Comparison of ENCODE assay signal across 12 mouse cellular contexts in the genomic region with DNA sequence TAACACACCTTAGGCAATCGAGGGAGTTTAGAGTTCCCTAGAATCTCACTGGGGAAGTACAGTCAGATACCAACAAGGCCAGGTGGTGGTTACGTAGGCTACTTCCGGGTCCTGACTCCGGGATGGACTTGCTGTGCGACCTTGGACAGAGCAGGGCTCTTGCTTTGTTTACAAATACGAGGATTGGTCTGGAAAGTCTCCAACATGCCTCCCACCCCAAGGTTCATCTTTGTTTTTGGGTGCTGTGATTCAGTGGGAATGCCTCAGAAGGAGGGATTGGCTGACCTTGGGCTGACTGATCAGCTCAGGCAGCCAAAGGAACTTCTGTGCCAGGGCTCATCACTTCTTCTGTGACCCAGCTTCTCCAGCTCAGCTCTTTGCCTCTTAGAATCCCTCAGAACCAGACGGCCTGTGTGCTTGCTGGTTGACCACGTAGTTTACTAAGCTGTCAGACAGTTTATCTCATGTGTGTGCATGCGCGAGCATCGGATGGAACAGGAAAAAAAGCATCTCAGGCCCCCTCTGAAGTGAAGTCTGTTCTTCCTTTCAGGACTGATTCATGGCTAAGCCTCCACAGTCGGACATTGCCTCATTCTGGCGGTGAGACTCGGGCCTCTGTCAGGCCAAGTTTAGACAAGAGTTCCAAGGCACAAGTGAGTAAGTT. TPM values are rescaled to one million over a fixed set of nuclear protein-coding genes. Genes with fewer than 3 reads are reported as not detected.
DNase-seq lines count a peak whose midpoint lies in the region; ATAC-seq lines count a peak whose summit lies in the region.
"Had no signal": no experiment of that assay in that cellular context is flagged by ENCODE, and none has a peak within 500 bp of the region (broad histone marks: within the 10 kb centered on the region; RNA-seq: fewer than 3 reads in every experiment).

No protein-coding gene starts in this region.

- no peak overlapping the region for H3K4me3 ChIP-seq in heart, embryonic 12.5 days
- H3K4me3 ChIP-seq in lung, embryonic 16.5 days (ENCODE audit: low read length): no peak overlapping the region
- H3K4me3 ChIP-seq: limb, embryonic 13.5 days had no signal

- no peak overlapping the region for H3K27ac ChIP-seq in heart, embryonic 12.5 days (ENCODE audit: poor library complexity, severe bottlenecking)
- H3K27ac ChIP-seq in lung, embryonic 16.5 days (ENCODE audit: low read length): peak overlapping the region; percentile 82
- H3K27ac ChIP-seq: kidney, postnatal 0 days; limb, embryonic 13.5 days had no signal

- no peaks in the 10 kb centered on the region for H3K27me3 ChIP-seq in heart, embryonic 12.5 days (replicated peaks)
- H3K27me3 ChIP-seq in lung, embryonic 16.5 days (ENCODE audit: control insufficient read depth, insufficient read depth, low read depth, low read length): no peaks in the 10 kb centered on the region
- H3K27me3 ChIP-seq: limb, embryonic 13.5 days had no signal

- H3K4me2 ChIP-seq in heart, embryonic 12.5 days: no peak overlapping the region
- H3K4me2 ChIP-seq in lung, embryonic 16.5 days (ENCODE audit: low read depth, low read length): no peak overlapping the region
- H3K4me2 ChIP-seq: limb, embryonic 13.5 days had no signal

- no peaks in the 10 kb centered on the region for H3K9me3 ChIP-seq in heart, embryonic 12.5 days (replicated peaks)
- H3K9me3 ChIP-seq in lung, embryonic 16.5 days (ENCODE audit: control insufficient read depth, low read length): no peaks in the 10 kb centered on the region
- H3K9me3 ChIP-seq: limb, embryonic 13.5 days had no signal

- 66% methylated on average over 14 of the region's 14 CpGs for WGBS in heart, embryonic 12.5 days
- 38% methylated on average over 14 of the region's 14 CpGs for WGBS in lung, embryonic 16.5 days

- no peaks in the 10 kb centered on the region for H3K36me3 ChIP-seq in heart, embryonic 12.5 days
- H3K36me3 ChIP-seq in lung, embryonic 16.5 days (ENCODE audit: control insufficient read depth, insufficient read depth, low read length): no peaks in the 10 kb centered on the region
- H3K36me3 ChIP-seq: limb, embryonic 13.5 days had no signal

- no peak overlapping the region for H3K9ac ChIP-seq in heart, embryonic 12.5 days
- no peak overlapping the region for H3K9ac ChIP-seq in lung, embryonic 16.5 days (ENCODE audit: low read length)
- H3K9ac ChIP-seq: limb, embryonic 13.5 days had no signal

- H3K4me1 ChIP-seq in heart, embryonic 12.5 days (replicated peaks): peaks cover 58% of the 10 kb centered on the region
- peaks cover 34% of the 10 kb centered on the region for H3K4me1 ChIP-seq in lung, embryonic 16.5 days (replicated peaks; ENCODE audit: control insufficient read depth, insufficient read depth, low read length)

- peak; percentile 97 for DNase-seq in heart, adult 11 months
- DNase-seq in urinary bladder, postnatal 4 days (ENCODE audit: low spot score in 2 of 2): peak; percentile 53 to 63
- no peak for DNase-seq in urinary bladder, postnatal 25 days (ENCODE audit: low spot score)
- no peak for DNase-seq in right cerebral cortex, postnatal 10 days (ENCODE audit: low spot score in 2 of 2)
- DNase-seq in layer of hippocampus, postnatal 14 days (ENCODE audit: low spot score in 2 of 2): no peak
- DNase-seq: right cerebral cortex, postnatal 4 days had no signal

- no peak for ATAC-seq in heart, embryonic 12.5 days (ENCODE audit: insufficient number of reproducible peaks, low FRiP score)
- peak; percentile 58 for ATAC-seq in lung, embryonic 16.5 days (ENCODE audit: low read depth)
- ATAC-seq in megakaryocyte-erythroid progenitor cell, adult 5-6 weeks (replicated peaks; ENCODE audit: low FRiP score, low TSS enrichment, poor library complexity, severe bottlenecking): no peak

RNA-seq across cellular contexts. Expression of a gene that starts 20.7 kb away (rescaled TPM):
- polyA plus RNA-seq in heart, embryonic 12.5 days (2016; fragmentation: Nextera tagmentation; extraction: Ambion mirVana): 107 TPM in 2 replicates
- polyA plus RNA-seq in lung, embryonic 16.5 days (2015; fragmentation: Nextera tagmentation; extraction: Ambion mirVana): 175 and 183 TPM in 2 replicates
- 0.28 TPM in 1 of 2 replicates, not detected in the other for total RNA-seq in megakaryocyte-erythroid progenitor cell, adult 5-6 weeks (2014; fragmentation: Nextera tagmentation)
- 0.72 and 1.5 TPM in 2 replicates for total RNA-seq in megakaryocyte-erythroid progenitor cell, adult 5-6 weeks (2017)
- total RNA-seq in layer of hippocampus, postnatal 14 days (2021): 1 to 10 TPM; 3.3 to 4.7 TPM

RNA-seq across cellular contexts. Expression of a gene that starts 40.3 kb away (rescaled TPM):
- polyA plus RNA-seq in heart, embryonic 12.5 days (2016; fragmentation: Nextera tagmentation; extraction: Ambion mirVana): 0.22 and 0.31 TPM in 2 replicates
- polyA plus RNA-seq in lung, embryonic 16.5 days (2015; fragmentation: Nextera tagmentation; extraction: Ambion mirVana): 0.70 TPM in 1 of 2 replicates, not detected in the other
- total RNA-seq in megakaryocyte-erythroid progenitor cell, adult 5-6 weeks (2014; fragmentation: Nextera tagmentation): not detected in 2 replicates
- not detected in 2 replicates for total RNA-seq in megakaryocyte-erythroid progenitor cell, adult 5-6 weeks (2017)
- not detected for total RNA-seq in layer of hippocampus, postnatal 14 days (2021)
- polyA plus RNA-seq: cortical plate, adult 2 months; limb, embryonic 13.5 days had no signal

Comparison
In these comparisons a context has a peak if more than half of its experiments do, and no peak if none do; other contexts are left out.
1. DNase-seq: peak in heart, adult 11 months (single experiment) and urinary bladder, postnatal 4 days (2 of 2); none in urinary bladder, postnatal 25 days (single experiment), right cerebral cortex, postnatal 10 days (0 of 2) and layer of hippocampus, postnatal 14 days (0 of 2).